Mouse (Mus musculus): ENCODE data around the gene Etv1. TPM values are rescaled to one million over a fixed set of nuclear protein-coding genes. Genes with fewer than 3 reads are reported as not detected.
"Not testable (repeated sequence)": the region's sequence is repeated elsewhere in the genome, so short reads cannot be mapped to it uniquely, and the experiment has no call there.

Gene Etv1
- polyA plus RNA-seq, 1 experiment, result 3.4 TPM

DNA sequence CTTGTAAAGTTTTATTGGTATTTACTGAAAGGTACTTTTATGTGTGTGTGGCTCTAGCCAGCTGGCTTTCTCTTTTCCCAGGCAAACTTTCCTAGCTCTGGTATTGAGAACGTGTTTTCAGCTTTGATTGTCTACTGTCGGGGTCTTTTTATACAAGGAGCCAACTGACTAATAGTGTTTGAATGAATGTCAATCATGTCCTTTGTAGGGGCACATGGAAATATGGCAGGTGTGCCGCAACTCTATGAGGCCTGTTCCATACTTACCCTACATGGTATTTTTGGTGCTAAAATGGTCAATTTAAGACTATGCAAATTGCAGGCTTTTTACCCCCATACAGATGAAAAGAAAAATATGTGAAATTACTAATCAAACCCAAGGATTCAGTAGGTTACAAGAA lies 37.1 kb downstream of the Etv1 start:
- no peak for TF ChIP-seq CTCF (IDR thresholded peaks at IDR 0.05; ENCODE audit: control insufficient read depth, insufficient read depth, insufficient read length)
- TF ChIP-seq MAX (IDR thresholded peaks at IDR 0.05), result no peak
- TF ChIP-seq FOSL1 (IDR thresholded peaks at IDR 0.05; ENCODE audit: insufficient read depth, low read length, poor library complexity, severe bottlenecking), result no peak
- TF ChIP-seq MYOD1 (IDR thresholded peaks at IDR 0.05; ENCODE audit: control insufficient read depth, insufficient read length, low read depth), result no peak
- no peak for TF ChIP-seq USF1 (IDR thresholded peaks at IDR 0.05; ENCODE audit: low read depth)
- no peak for TF ChIP-seq MYOG (IDR thresholded peaks at IDR 0.05; ENCODE audit: control insufficient read depth, extremely low read depth, insufficient read length)
- Histone ChIP-seq H3K27me3 (ENCODE audit: control insufficient read depth, insufficient read depth, insufficient read length) (no peaks in the 10 kb centered on the region), H3K4me3 (ENCODE audit: insufficient read depth, poor library complexity, severe bottlenecking) (no peak overlapping the region), H3ac (ENCODE audit: control insufficient read depth, insufficient read length, low read depth) (no peak overlapping the region), H3K79me2 (ENCODE audit: control insufficient read depth, insufficient read depth) (no peaks in the 10 kb centered on the region), H3K36me3 (ENCODE audit: control insufficient read depth, insufficient read depth) (no peaks in the 10 kb centered on the region), H3K79me3 (ENCODE audit: low read depth) (no peaks in the 10 kb centered on the region)

GRCm38 (mm10) chr12:38818320-38818719 lies 39.1 kb downstream of the Etv1 start:
- H3K27me3 ChIP-seq (ENCODE audit: control insufficient read depth, insufficient read depth, insufficient read length), result no peaks in the 10 kb centered on the region
- H3K79me3 ChIP-seq (ENCODE audit: low read depth), result no peaks in the 10 kb centered on the region
- H3ac ChIP-seq (ENCODE audit: control insufficient read depth, insufficient read length, low read depth), result no peak overlapping the region
- H3K4me3 ChIP-seq (ENCODE audit: insufficient read depth, poor library complexity, severe bottlenecking), result no peak overlapping the region
- no peaks in the 10 kb centered on the region for H3K79me2 ChIP-seq (ENCODE audit: control insufficient read depth, insufficient read depth)
- no peaks in the 10 kb centered on the region for H3K36me3 ChIP-seq (ENCODE audit: control insufficient read depth, insufficient read depth)
- TF ChIP-seq CEBPB (IDR thresholded peaks at IDR 0.05; ENCODE audit: low read depth), result no peak
- TF ChIP-seq MYOG (IDR thresholded peaks at IDR 0.05; ENCODE audit: control insufficient read depth, extremely low read depth, insufficient read length), result no peak
- no peak for TF ChIP-seq CTCF (IDR thresholded peaks at IDR 0.05; ENCODE audit: control insufficient read depth, insufficient read depth, insufficient read length)
- TF ChIP-seq USF1 (IDR thresholded peaks at IDR 0.05; ENCODE audit: low read depth), result no peak
- no peak for TF ChIP-seq MAX (IDR thresholded peaks at IDR 0.05)
- no peak for TF ChIP-seq FOSL1 (IDR thresholded peaks at IDR 0.05; ENCODE audit: insufficient read depth, low read length, poor library complexity, severe bottlenecking)
- no peak for TF ChIP-seq MYOD1 (IDR thresholded peaks at IDR 0.05; ENCODE audit: control insufficient read depth, insufficient read length, low read depth)

DNA sequence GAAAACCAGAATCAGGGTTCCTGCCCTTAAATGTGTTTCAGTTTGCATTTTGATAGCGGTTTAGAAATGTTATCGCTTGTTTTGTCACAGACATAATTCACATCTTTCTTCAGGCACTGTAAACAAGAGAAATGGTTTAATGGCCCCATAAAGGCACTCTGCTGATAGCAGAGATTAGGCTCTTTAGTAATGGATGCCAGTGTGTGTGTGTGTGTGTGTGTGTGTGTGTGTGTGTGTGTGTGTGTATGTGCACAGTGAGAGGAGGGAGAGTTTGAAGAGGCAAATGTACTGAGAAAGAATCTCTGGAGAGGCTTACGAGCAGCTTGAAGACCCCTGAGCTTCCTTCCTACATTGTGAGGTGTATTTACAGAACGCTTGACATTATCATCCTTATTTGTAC lies 41.5 kb downstream of the Etv1 start:
- H3K79me2 ChIP-seq (ENCODE audit: control insufficient read depth, insufficient read depth), result no peaks in the 10 kb centered on the region
- TF ChIP-seq MAX (IDR thresholded peaks at IDR 0.05) (no peak), MYOD1 (IDR thresholded peaks at IDR 0.05; ENCODE audit: control insufficient read depth, insufficient read length, low read depth) (no peak), CTCF (IDR thresholded peaks at IDR 0.05; ENCODE audit: control insufficient read depth, insufficient read depth, insufficient read length) (no peak), USF1 (IDR thresholded peaks at IDR 0.05; ENCODE audit: low read depth) (no peak), MYOG (IDR thresholded peaks at IDR 0.05; ENCODE audit: control insufficient read depth, extremely low read depth, insufficient read length) (no peak)
- no peaks in the 10 kb centered on the region for H3K36me3 ChIP-seq (ENCODE audit: control insufficient read depth, insufficient read depth)
- H3K79me3 ChIP-seq (ENCODE audit: low read depth), result no peaks in the 10 kb centered on the region
- H3K4me3 ChIP-seq (ENCODE audit: insufficient read depth, poor library complexity, severe bottlenecking), result no peak overlapping the region
- no peaks in the 10 kb centered on the region for H3K27me3 ChIP-seq (ENCODE audit: control insufficient read depth, insufficient read depth, insufficient read length)
- no peak overlapping the region for H3ac ChIP-seq (ENCODE audit: control insufficient read depth, insufficient read length, low read depth)

DNA sequence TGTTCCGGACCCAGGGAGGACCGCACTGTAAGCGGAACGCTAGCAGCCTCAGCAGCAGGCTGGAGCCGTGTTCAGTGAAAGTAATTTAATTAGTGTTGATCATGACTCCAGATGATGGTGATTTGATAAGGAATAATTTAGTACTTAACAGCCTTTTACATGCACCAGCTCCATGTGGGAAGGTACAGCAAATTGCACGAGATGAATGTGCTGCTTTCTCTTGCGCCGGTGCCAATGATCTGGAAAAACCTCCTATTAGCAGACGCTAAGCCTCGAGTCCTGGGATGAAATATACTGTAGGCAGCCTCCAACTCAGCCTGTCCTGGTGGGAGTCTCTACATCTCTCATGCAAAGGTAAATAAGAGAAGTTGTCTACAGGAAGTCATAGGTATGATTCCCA lies 45.2 kb downstream of the Etv1 start:
- no peaks in the 10 kb centered on the region for H3K79me3 ChIP-seq (ENCODE audit: low read depth)
- no peak overlapping the region for H3K4me3 ChIP-seq (ENCODE audit: insufficient read depth, poor library complexity, severe bottlenecking)
- no peaks in the 10 kb centered on the region for H3K36me3 ChIP-seq (ENCODE audit: control insufficient read depth, insufficient read depth)
- H3ac ChIP-seq (ENCODE audit: control insufficient read depth, insufficient read length, low read depth), result no peak overlapping the region
- no peaks in the 10 kb centered on the region for H3K79me2 ChIP-seq (ENCODE audit: control insufficient read depth, insufficient read depth)
- TF ChIP-seq CTCF (IDR thresholded peaks at IDR 0.05; ENCODE audit: control insufficient read depth, insufficient read depth, insufficient read length) (no peak), USF1 (IDR thresholded peaks at IDR 0.05; ENCODE audit: low read depth) (no peak), CEBPB (IDR thresholded peaks at IDR 0.05; ENCODE audit: low read depth) (no peak), FOSL1 (IDR thresholded peaks at IDR 0.05; ENCODE audit: insufficient read depth, low read length, poor library complexity, severe bottlenecking) (no peak), MYOG (IDR thresholded peaks at IDR 0.05; ENCODE audit: control insufficient read depth, extremely low read depth, insufficient read length) (no peak), MYOD1 (IDR thresholded peaks at IDR 0.05; ENCODE audit: control insufficient read depth, insufficient read length, low read depth) (no peak), MAX (IDR thresholded peaks at IDR 0.05) (no peak)
- H3K27me3 ChIP-seq (ENCODE audit: control insufficient read depth, insufficient read depth, insufficient read length), result no peaks in the 10 kb centered on the region

- H3K36me3 ChIP-seq (ENCODE audit: control insufficient read depth, insufficient read depth), result no peaks in the 10 kb centered on the region
- TF ChIP-seq MYOG (IDR thresholded peaks at IDR 0.05; ENCODE audit: control insufficient read depth, extremely low read depth, insufficient read length), result no peak
- TF ChIP-seq MAX (IDR thresholded peaks at IDR 0.05), result no peak
- no peak for TF ChIP-seq CTCF (IDR thresholded peaks at IDR 0.05; ENCODE audit: control insufficient read depth, insufficient read depth, insufficient read length)
- no peaks in the 10 kb centered on the region for H3K79me2 ChIP-seq (ENCODE audit: control insufficient read depth, insufficient read depth)
- H3K79me3 ChIP-seq (ENCODE audit: low read depth), result no peaks in the 10 kb centered on the region
- H3K4me3 ChIP-seq (ENCODE audit: insufficient read depth, poor library complexity, severe bottlenecking), result no peak overlapping the region
- no peaks in the 10 kb centered on the region for H3K27me3 ChIP-seq (ENCODE audit: control insufficient read depth, insufficient read depth, insufficient read length)
- no peak overlapping the region for H3ac ChIP-seq (ENCODE audit: control insufficient read depth, insufficient read length, low read depth)
Measured at GRCm38 (mm10) chr12:38832981-38833380, 53.8 kb downstream of the Etv1 start.

- H3K36me3 ChIP-seq (ENCODE audit: control insufficient read depth, insufficient read depth), result no peaks in the 10 kb centered on the region
- no peaks in the 10 kb centered on the region for H3K79me3 ChIP-seq (ENCODE audit: low read depth)
- TF ChIP-seq MAX (IDR thresholded peaks at IDR 0.05), result no peak
- no peak for TF ChIP-seq CEBPB (IDR thresholded peaks at IDR 0.05; ENCODE audit: low read depth)
- TF ChIP-seq MYOD1 (IDR thresholded peaks at IDR 0.05; ENCODE audit: control insufficient read depth, insufficient read length, low read depth), result no peak
- TF ChIP-seq FOSL1 (IDR thresholded peaks at IDR 0.05; ENCODE audit: insufficient read depth, low read length, poor library complexity, severe bottlenecking), result no peak
- no peak for TF ChIP-seq USF1 (IDR thresholded peaks at IDR 0.05; ENCODE audit: low read depth)
- no peak for TF ChIP-seq CTCF (IDR thresholded peaks at IDR 0.05; ENCODE audit: control insufficient read depth, insufficient read depth, insufficient read length)
- no peak for TF ChIP-seq MYOG (IDR thresholded peaks at IDR 0.05; ENCODE audit: control insufficient read depth, extremely low read depth, insufficient read length)
- H3K79me2 ChIP-seq (ENCODE audit: control insufficient read depth, insufficient read depth), result no peaks in the 10 kb centered on the region
- no peak overlapping the region for H3ac ChIP-seq (ENCODE audit: control insufficient read depth, insufficient read length, low read depth)
- no peaks in the 10 kb centered on the region for H3K27me3 ChIP-seq (ENCODE audit: control insufficient read depth, insufficient read depth, insufficient read length)
- H3K4me3 ChIP-seq (ENCODE audit: insufficient read depth, poor library complexity, severe bottlenecking), result no peak overlapping the region
Measured at GRCm38 (mm10) chr12:38834581-38834980, 55.4 kb downstream of the Etv1 start.

GRCm38 (mm10) chr12:38834986-38835385 lies 55.8 kb downstream of the Etv1 start:
- not testable (repeated sequence) for H3K4me3 ChIP-seq (ENCODE audit: insufficient read depth, poor library complexity, severe bottlenecking); H3K79me3 ChIP-seq (ENCODE audit: low read depth); H3K27me3 ChIP-seq (ENCODE audit: control insufficient read depth, insufficient read depth, insufficient read length); H3ac ChIP-seq (ENCODE audit: control insufficient read depth, insufficient read length, low read depth); H3K36me3 ChIP-seq (ENCODE audit: control insufficient read depth, insufficient read depth); H3K79me2 ChIP-seq (ENCODE audit: control insufficient read depth, insufficient read depth)
